Mouse (Mus musculus) forebrain, embryonic 13.5 days (tissue): ENCODE data around the gene Cabp1. TPM values are rescaled to one million over a fixed set of nuclear protein-coding genes. Genes with fewer than 3 reads are reported as not detected.
"Not testable (repeated sequence)": the region's sequence is repeated elsewhere in the genome, so short reads cannot be mapped to it uniquely, and the experiment has no call there.

Experiments used
- ATAC-seq: fragments of 200-750 bp; cut with Nextera tagmentation; 2 replicates; pipeline ENCODE4 v1.8.0; 2017
- H3K27ac ChIP-seq: fragments of 300-500 bp; sonication (generic); 2 replicates; pipeline ENCODE4 v1.5.1; 2015; ENCODE audit warnings: inconsistent platforms, mild to moderate bottlenecking, moderate library complexity
- H3K27me3 ChIP-seq: fragments of 300-500 bp; sonication (generic); 2 replicates; pipeline ENCODE4 v1.6.1; 2015; ENCODE audit warnings: mild to moderate bottlenecking, inconsistent platforms
- H3K36me3 ChIP-seq: fragments of 300-500 bp; sonication (generic); 2 replicates; pipeline ENCODE4 v1.6.1; 2015; ENCODE audit warnings: mild to moderate bottlenecking, inconsistent platforms; ENCODE audit not compliant: poor library complexity, severe bottlenecking
- H3K4me1 ChIP-seq: fragments of 300-500 bp; sonication (generic); 2 replicates; pipeline ENCODE4 v1.6.1; 2015; ENCODE audit warnings: inconsistent platforms
- H3K4me2 ChIP-seq: fragments of 300-500 bp; sonication (generic); 2 replicates; pipeline ENCODE4 v1.6.1; 2015; ENCODE audit warnings: inconsistent platforms, mild to moderate bottlenecking, moderate library complexity
- H3K4me3 ChIP-seq: fragments of 300-500 bp; sonication (generic); 2 replicates; pipeline ENCODE4 v1.5.1; 2015; ENCODE audit warnings: mild to moderate bottlenecking, inconsistent platforms
- H3K9ac ChIP-seq: fragments of 300-500 bp; sonication (generic); 2 replicates; pipeline ENCODE4 v1.6.1; 2015; ENCODE audit warnings: mild to moderate bottlenecking, inconsistent platforms
- H3K9me3 ChIP-seq: fragments of 300-500 bp; sonication (generic); replicated peaks from 2 replicates; pipeline ENCODE4 v1.6.1; 2016; ENCODE audit warnings: inconsistent platforms
- WGBS: fragments of 180-500 bp; shearing (Covaris S2); methylation state at CpG from one replicate; pipeline ENCODE4 v1.1.7; 2015; 5-methylcytosine and 5-hydroxymethylcytosine counted together
- polyA plus RNA-seq: library from polyadenylated mRNA; unstranded; fragments of >200 nt; fragmentation: Nextera tagmentation; extraction: Ambion mirVana; gene quantifications from 2 replicates; pipeline ENCODE4 v1.2.1, GENCODE M21; 2015

Cabp1 gene
- polyA plus RNA-seq, 1 experiment from 2014 or later = 12.6 TPM

DNA sequence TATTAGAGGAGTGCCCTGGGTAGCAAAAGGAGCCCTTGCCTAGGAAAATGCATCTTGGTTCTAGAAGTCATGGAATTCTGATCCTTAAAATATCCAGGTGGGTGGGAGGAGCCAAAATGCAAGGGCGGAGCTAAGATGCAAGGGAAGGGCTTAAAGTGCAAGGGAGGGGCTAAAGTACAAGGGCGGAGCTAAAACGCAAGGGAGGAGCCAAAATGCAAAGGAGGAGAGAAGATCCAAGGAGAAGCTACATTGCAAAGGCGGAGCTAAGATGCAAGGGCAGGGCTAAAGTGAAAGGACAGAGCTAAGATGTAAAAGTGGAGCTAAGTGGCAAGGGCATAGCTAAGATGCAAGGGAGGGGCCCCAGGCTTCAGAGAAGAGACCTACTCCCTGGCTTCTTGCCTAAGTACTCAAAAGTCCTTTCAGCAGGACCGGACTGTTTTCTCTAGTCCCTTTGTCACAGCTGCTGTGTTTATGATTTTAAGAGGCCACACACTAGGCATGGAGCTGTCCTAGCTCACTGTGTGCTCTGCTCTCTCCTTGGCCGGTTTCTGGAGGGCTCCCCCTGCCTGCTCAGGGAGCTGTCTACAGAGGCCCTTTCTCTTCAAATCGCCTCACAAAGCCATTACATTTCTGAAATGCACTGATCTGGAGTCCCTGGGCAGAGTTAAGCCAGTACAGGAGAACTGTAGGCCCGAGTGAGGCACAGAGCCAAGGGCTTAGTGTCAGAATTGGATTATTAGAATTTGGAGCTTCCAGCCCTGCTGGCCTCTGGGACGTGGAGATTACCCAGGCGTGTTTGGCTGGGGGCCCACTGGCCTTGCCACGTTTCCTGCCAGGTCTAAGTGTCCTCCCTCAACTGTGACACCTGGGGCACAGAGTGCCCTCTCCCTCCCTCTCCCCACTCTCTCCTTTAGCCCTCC, 28.0 kb downstream of the Cabp1 start:
- 47% methylated on average over 11 of the region's 11 CpGs for WGBS
- Histone ChIP-seq H3K36me3 (no peaks in the 10 kb centered on the region), H3K9me3 (no peaks in the 10 kb centered on the region), H3K27ac (no peak overlapping the region; the same call in 1 of the 2 replicates), H3K4me3 (no peak overlapping the region), H3K27me3 (no peaks in the 10 kb centered on the region), H3K4me1 (no peaks in the 10 kb centered on the region), H3K9ac (no peak overlapping the region), H3K4me2 (no peak overlapping the region)
- 0 out of 2 replicates have a peak, but pooled peaks have one; percentile 10 for ATAC-seq

GRCm38 (mm10) chr5:115165351-115165750, 28.8 kb downstream of the Cabp1 start:
- Histone ChIP-seq H3K4me2 (no peak overlapping the region), H3K36me3 (no peaks in the 10 kb centered on the region), H3K27ac (no peak overlapping the region), H3K27me3 (no peaks in the 10 kb centered on the region), H3K9me3 (no peaks in the 10 kb centered on the region), H3K4me1 (no peaks in the 10 kb centered on the region), H3K9ac (no peak overlapping the region), H3K4me3 (no peak overlapping the region)
- ATAC-seq = no peak
- 54% methylated on average over 9 of the region's 9 CpGs for WGBS

DNA sequence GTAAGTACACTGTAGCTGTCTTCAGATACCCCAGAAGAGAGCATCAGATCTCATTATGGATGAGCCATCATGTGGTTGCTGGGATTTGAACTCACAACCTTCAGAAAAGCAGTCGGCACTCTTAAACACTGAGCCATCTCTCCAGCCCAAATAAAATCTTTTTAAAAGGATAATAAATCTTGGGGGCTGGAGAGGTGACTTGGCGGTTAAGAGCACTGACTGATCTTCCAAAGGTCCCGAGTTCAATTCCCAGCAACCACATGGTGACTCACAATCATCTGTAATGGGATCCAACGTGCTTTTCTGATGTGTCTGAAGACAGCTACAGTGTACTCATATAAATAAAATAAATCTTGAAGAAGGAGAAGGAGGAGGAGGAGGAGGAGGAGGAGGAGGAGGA, 29.7 kb downstream of the Cabp1 start:
- ATAC-seq, H3K27me3 ChIP-seq, H3K4me1 ChIP-seq, H3K9ac ChIP-seq, H3K36me3 ChIP-seq, H3K4me3 ChIP-seq, H3K4me2 ChIP-seq, H3K9me3 ChIP-seq, H3K27ac ChIP-seq: not testable (repeated sequence)
- WGBS = 79% methylated on average over 4 of the region's 4 CpGs

- Histone ChIP-seq H3K9me3 (no peaks in the 10 kb centered on the region), H3K9ac (no peak overlapping the region), H3K4me2 (no peak overlapping the region), H3K27me3 (no peaks in the 10 kb centered on the region), H3K27ac (no peak overlapping the region), H3K4me3 (no peak overlapping the region), H3K36me3 (no peaks in the 10 kb centered on the region), H3K4me1 (peaks cover 7% of the 10 kb centered on the region)
- ATAC-seq = no peak
- WGBS = 37% methylated on average over 8 of the region's 8 CpGs
These were observed 30.6 kb downstream of the Cabp1 start for GRCm38 (mm10) chr5:115163563-115163962.

- H3K9ac ChIP-seq, H3K27me3 ChIP-seq, H3K4me2 ChIP-seq, H3K4me3 ChIP-seq, H3K36me3 ChIP-seq, ATAC-seq, H3K9me3 ChIP-seq, H3K27ac ChIP-seq: not testable (repeated sequence)
- 100% methylated on average over 1 of the region's 1 CpGs for WGBS
- H3K4me1 ChIP-seq = peaks cover 13% of the 10 kb centered on the region
These were observed 32.3 kb downstream of the Cabp1 start for GRCm38 (mm10) chr5:115161940-115162279.

DNA sequence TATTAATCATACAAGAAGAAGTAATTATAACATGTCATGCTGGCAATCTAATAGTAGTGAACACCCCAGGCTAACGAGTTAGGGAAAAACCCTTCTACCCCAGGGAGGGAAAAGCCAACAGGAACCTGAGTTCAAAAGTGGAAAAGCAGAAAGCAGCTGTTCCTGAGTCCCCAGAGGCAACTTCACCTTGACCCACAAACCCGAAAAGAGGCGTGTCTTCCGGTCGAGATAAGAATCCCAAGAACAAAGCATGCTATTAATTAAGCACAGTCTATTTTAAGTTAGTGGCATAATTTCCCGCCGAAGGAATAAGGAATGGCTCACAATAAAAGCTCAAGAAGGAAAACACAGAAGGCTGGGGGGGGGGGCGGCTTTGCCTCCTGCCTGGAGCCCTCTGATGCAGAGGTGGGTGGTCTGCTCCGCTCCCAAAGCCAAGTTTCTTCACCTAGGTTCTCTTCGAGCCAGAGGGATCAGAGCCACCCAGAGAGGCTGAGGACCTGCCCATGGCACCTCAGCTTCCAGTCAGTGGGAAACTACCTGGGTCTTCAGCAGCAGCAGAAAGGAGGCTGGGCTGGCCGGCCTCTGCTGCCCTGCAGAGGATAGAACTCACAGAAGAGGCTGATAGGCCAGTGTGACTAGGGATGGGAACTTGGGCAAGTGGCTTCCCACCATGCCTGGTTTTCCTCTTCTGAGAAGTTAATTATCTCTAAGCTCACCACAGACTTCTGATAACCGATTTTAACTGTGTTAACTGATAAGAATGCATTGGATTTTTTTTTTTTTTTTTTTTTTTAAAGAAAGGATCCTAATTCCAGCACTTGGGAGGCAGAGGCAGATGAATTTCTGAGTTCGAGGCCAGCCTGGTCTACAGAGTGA, 32.9 kb downstream of the Cabp1 start:
- no peak overlapping the region for H3K4me2 ChIP-seq
- H3K36me3 ChIP-seq = no peaks in the 10 kb centered on the region
- H3K4me3 ChIP-seq = no peak overlapping the region
- peaks cover 19% of the 10 kb centered on the region for H3K4me1 ChIP-seq
- 52% methylated on average over 13 of the region's 13 CpGs for WGBS
- no peak overlapping the region for H3K9ac ChIP-seq
- no peaks in the 10 kb centered on the region for H3K9me3 ChIP-seq
- ATAC-seq = no peak
- no peaks in the 10 kb centered on the region for H3K27me3 ChIP-seq
- no peak overlapping the region for H3K27ac ChIP-seq

GRCm38 (mm10) chr5:115160655-115161054, 33.5 kb downstream of the Cabp1 start:
- Histone ChIP-seq H3K4me1 (peaks cover 25% of the 10 kb centered on the region), H3K36me3 (no peaks in the 10 kb centered on the region), H3K27ac (no peak overlapping the region), H3K27me3 (no peaks in the 10 kb centered on the region), H3K9ac (no peak overlapping the region), H3K9me3 (no peaks in the 10 kb centered on the region), H3K4me3 (no peak overlapping the region), H3K4me2 (no peak overlapping the region)
- 85% methylated on average over 6 of the region's 6 CpGs for WGBS
- ATAC-seq = no peak

DNA sequence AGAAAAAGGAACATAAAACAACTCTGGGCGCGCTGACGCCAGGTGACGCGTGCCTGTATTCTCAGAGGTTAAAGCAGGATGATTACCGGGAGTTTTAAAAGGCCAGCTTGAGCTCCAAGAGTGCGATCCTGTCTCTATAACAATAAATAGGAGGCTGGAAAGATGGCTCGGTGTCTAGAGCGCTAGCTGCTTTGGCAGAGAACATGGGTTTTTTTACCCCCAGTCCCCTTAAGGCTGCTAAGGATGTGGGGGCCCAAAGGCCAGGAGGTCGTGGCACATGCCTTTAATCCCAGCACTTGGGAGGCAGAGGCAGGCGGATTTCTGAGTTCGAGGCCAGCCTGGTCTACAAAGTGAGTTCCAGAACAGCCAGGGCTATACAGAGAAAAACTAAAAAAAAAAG, 35.0 kb downstream of the Cabp1 start:
- Histone ChIP-seq H3K4me3 (peak overlapping the region; percentile 95), H3K27me3 (no peaks in the 10 kb centered on the region), H3K9me3 (no peaks in the 10 kb centered on the region), H3K4me2 (peak overlapping the region; percentile 94), H3K36me3 (no peaks in the 10 kb centered on the region), H3K4me1 (peaks cover 40% of the 10 kb centered on the region), H3K9ac (peak overlapping the region; percentile 96), H3K27ac (peak overlapping the region; percentile 97)
- ATAC-seq = no peak
- WGBS = 24% methylated on average over 12 of the region's 12 CpGs

DNA sequence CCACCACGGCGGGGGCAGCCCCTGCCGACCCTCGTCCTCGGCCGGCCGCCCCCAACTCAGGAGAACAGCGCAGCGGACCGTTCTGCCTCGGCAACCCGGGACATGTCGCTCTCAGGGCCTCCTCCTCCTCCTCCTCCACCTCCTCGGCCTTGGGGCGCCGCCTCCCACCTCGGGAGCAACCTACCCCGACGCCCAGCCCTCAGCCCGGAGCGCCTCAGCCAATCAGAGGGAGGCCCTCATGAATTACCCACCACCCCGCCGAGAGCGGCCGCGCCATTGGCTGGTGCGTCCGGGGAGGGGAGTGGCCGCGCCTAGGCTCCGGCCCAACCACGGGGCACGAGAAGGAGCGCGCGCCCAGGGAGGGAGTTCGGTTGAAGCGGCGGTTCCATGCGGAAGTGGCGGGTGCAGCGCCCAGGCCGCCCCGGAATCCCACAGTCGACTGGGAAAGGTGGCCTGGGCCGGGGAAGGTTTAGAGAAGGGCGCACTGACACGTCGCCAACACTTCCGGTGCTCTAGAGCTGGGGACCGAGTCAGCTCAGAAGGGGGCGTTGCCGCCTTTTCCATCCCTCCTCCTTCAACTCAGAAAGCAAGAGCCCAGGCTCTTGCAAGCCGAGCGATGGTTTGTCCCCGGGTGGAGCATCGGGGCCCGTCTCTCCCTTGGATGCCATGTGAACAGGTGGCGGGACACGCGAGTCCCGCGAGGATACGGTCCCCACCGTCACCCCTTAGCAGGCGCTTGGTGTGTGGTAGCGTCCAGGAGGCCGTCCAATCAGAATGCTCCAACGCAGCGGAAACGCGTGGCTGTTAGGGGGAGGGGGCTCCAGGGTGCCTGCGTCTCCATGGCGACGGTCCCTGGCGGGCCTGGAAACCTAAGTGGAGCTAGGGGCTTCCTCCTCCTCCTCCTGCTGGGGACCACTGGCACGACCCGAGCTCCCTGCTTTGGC, 35.9 kb downstream of the Cabp1 start, which contains the start of gene Mlec:
Gene Mlec (minus strand): TSS at position 140 of the 944 bp plus-strand sequence.
- peak within 1 kb of the TSS; percentile 94 for H3K4me2 ChIP-seq
- H3K36me3 ChIP-seq = 0 out of 2 replicates have a peak, but pooled peaks cover under 1% of the 10 kb centered on the region
- H3K4me3 ChIP-seq = peak within 1 kb of the TSS; percentile 95
- WGBS = 0% methylated on average over 74 of the region's 78 CpGs
- H3K27me3 ChIP-seq = no peaks in the 10 kb centered on the region
- H3K27ac ChIP-seq = peak within 1 kb of the TSS; percentile 97
- H3K9ac ChIP-seq = peak within 1 kb of the TSS; percentile 96
- no peaks in the 10 kb centered on the region for H3K9me3 ChIP-seq
- ATAC-seq = peak; percentile 98
- H3K4me1 ChIP-seq = peaks cover 46% of the 10 kb centered on the region

- H3K9me3 ChIP-seq = no peaks in the 10 kb centered on the region
- H3K4me3 ChIP-seq = peak overlapping the region; percentile 95
- no peak for ATAC-seq
- 0 out of 2 replicates have a peak, but pooled peaks cover 3% of the 10 kb centered on the region for H3K36me3 ChIP-seq
- peak overlapping the region; percentile 94 for H3K4me2 ChIP-seq
- 3% methylated on average over 26 of the region's 26 CpGs for WGBS
- H3K27me3 ChIP-seq = no peaks in the 10 kb centered on the region
- H3K27ac ChIP-seq = peak overlapping the region; percentile 97; the same call in 1 of the 2 replicates
- peaks cover 50% of the 10 kb centered on the region for H3K4me1 ChIP-seq
- peak overlapping the region; percentile 96 for H3K9ac ChIP-seq
These were observed 37.1 kb downstream of the Cabp1 start for GRCm38 (mm10) chr5:115156933-115157589.

DNA sequence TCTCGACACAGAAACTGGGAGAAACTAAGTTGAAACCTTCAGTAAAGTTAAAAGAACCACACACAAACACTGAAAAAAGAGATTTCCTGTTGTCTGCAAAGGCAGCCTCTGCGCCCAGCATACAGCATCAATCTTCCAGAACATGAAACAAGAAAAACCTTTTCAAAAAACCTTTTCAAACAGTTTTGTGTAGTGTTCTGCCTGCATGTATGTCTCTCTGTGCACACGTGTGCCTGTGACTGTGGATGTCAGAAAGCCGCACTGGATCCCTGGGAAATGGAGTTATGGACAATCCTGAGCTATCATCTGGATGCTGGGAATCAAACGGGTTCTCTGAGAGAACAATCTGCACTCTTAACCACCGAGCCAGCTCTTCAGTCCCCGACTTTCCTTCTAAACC, 37.8 kb downstream of the Cabp1 start:
- H3K36me3 ChIP-seq = peaks cover 6% of the 10 kb centered on the region; the same call in 1 of the 2 replicates
- no peaks in the 10 kb centered on the region for H3K9me3 ChIP-seq
- 70% methylated on average over 7 of the region's 7 CpGs for WGBS
- ATAC-seq = no peak
- H3K4me2 ChIP-seq = peak overlapping the region; percentile 94
- no peaks in the 10 kb centered on the region for H3K27me3 ChIP-seq
- peaks cover 50% of the 10 kb centered on the region for H3K4me1 ChIP-seq
- H3K9ac ChIP-seq = peak overlapping the region; percentile 38
- H3K4me3 ChIP-seq = peak overlapping the region; percentile 95
- H3K27ac ChIP-seq = no peak overlapping the region
